Mouse (Mus musculus) liver, embryonic 13.5 days (tissue): ENCODE measurements around the gene Ctrb1. TPM values are rescaled to one million over a fixed set of nuclear protein-coding genes. Genes with fewer than 3 reads are reported as not detected.

ENCODE experiments used
- ATAC-seq: fragments of 200-750 bp; cut with Nextera tagmentation; 2 replicates; pipeline ENCODE4 v1.8.0; 2017; ENCODE audit warnings: low read depth, mild to moderate bottlenecking, moderate number of reproducible peaks, moderate library complexity
- DNase-seq: peaks from one replicate; pipeline ENCODE4 v3.0.0; 2022
- H3K27ac ChIP-seq: fragments of 300-500 bp; sonication (generic); 2 replicates; pipeline ENCODE4 v1.5.1; 2015; ENCODE audit warnings: moderate library complexity, mild to moderate bottlenecking, inconsistent platforms
- H3K27me3 ChIP-seq: fragments of 300-500 bp; sonication (generic); 2 replicates; pipeline ENCODE4 v1.6.1; 2015; ENCODE audit warnings: mild to moderate bottlenecking, inconsistent platforms
- H3K36me3 ChIP-seq: fragments of 300-500 bp; sonication (generic); 2 replicates; pipeline ENCODE4 v1.6.1; 2015; ENCODE audit warnings: mild to moderate bottlenecking, inconsistent platforms
- H3K4me1 ChIP-seq: fragments of 300-500 bp; sonication (generic); replicated peaks from 2 replicates; pipeline ENCODE4 v1.6.1; 2015; ENCODE audit warnings: inconsistent platforms
- H3K4me2 ChIP-seq: fragments of 300-500 bp; sonication (generic); 2 replicates; pipeline ENCODE4 v1.6.1; 2015; ENCODE audit warnings: inconsistent platforms, mild to moderate bottlenecking, moderate library complexity
- H3K4me3 ChIP-seq: fragments of 300-500 bp; sonication (generic); replicated peaks from 2 replicates; pipeline ENCODE4 v1.5.1; 2015; ENCODE audit warnings: mild to moderate bottlenecking, inconsistent platforms
- H3K9ac ChIP-seq: fragments of 300-500 bp; sonication (generic); 2 replicates; pipeline ENCODE4 v1.6.1; 2015; ENCODE audit warnings: mild to moderate bottlenecking, inconsistent platforms
- H3K9me3 ChIP-seq: fragments of 300-500 bp; sonication (generic); replicated peaks from 2 replicates; pipeline ENCODE4 v1.6.1; 2016; ENCODE audit warnings: inconsistent platforms
- WGBS: fragments of 180-500 bp; shearing (Covaris S2); methylation state at CpG from one replicate; pipeline ENCODE4 v1.1.7; 2015; ENCODE audit not compliant: insufficient replicate concordance; 5-methylcytosine and 5-hydroxymethylcytosine counted together
- polyA plus RNA-seq: library from polyadenylated mRNA; unstranded; fragments of >200 nt; fragmentation: Nextera tagmentation; extraction: Ambion mirVana; gene quantifications from 2 replicates; pipeline ENCODE4 v1.2.1, GENCODE M21; 2015

Ctrb1 gene
- polyA plus RNA-seq, 1 experiment from 2014 or later: 1.5 TPM

- peaks cover 92% of the 10 kb centered on the region for H3K27me3 ChIP-seq
- H3K36me3 ChIP-seq: no peaks in the 10 kb centered on the region
- H3K9me3 ChIP-seq: no peaks in the 10 kb centered on the region
- peaks cover 92% of the 10 kb centered on the region for H3K4me1 ChIP-seq
- no peak for DNase-seq
- ATAC-seq: peak; percentile 7; the same call in 1 of the 2 replicates
- 2% methylated on average over 39 of the region's 39 CpGs for WGBS
- H3K4me3 ChIP-seq: peak overlapping the region; percentile 67
- no peak overlapping the region for H3K27ac ChIP-seq
- H3K9ac ChIP-seq: peak overlapping the region; percentile 74
- H3K4me2 ChIP-seq: peak overlapping the region; percentile 88
Observed at GRCm38 (mm10) chr8:111731231-111731977, 40.6 kb upstream of the Ctrb1 start.

- no peak overlapping the region for H3K4me3 ChIP-seq
- ATAC-seq (no peak), DNase-seq (no peak)
- H3K27ac ChIP-seq: no peak overlapping the region
- H3K4me1 ChIP-seq: peaks cover 79% of the 10 kb centered on the region
- H3K36me3 ChIP-seq: no peaks in the 10 kb centered on the region
- H3K9ac ChIP-seq: no peak overlapping the region
- H3K9me3 ChIP-seq: no peaks in the 10 kb centered on the region
- peaks cover 78% of the 10 kb centered on the region for H3K27me3 ChIP-seq
- peak overlapping the region; percentile 15; the same call in 1 of the 2 replicates for H3K4me2 ChIP-seq
- WGBS: 50% methylated on average over 7 of the region's 7 CpGs
Observed at GRCm38 (mm10) chr8:111729233-111730170, 38.7 kb upstream of the Ctrb1 start.

GRCm38 (mm10) chr8:111728481-111728880, 37.7 kb upstream of the Ctrb1 start:
- ATAC-seq (no peak), DNase-seq (no peak)
- H3K9me3 ChIP-seq: no peaks in the 10 kb centered on the region
- H3K27ac ChIP-seq: no peak overlapping the region
- no peak overlapping the region for H3K4me2 ChIP-seq
- no peak overlapping the region for H3K4me3 ChIP-seq
- H3K36me3 ChIP-seq: no peaks in the 10 kb centered on the region
- H3K4me1 ChIP-seq: peaks cover 71% of the 10 kb centered on the region
- H3K27me3 ChIP-seq: peaks cover 72% of the 10 kb centered on the region
- 65% methylated on average over 5 of the region's 5 CpGs for WGBS
- no peak overlapping the region for H3K9ac ChIP-seq

GRCm38 (mm10) chr8:111727553-111727952, 36.7 kb upstream of the Ctrb1 start:
- Histone ChIP-seq H3K36me3 (no peaks in the 10 kb centered on the region), H3K9me3 (no peaks in the 10 kb centered on the region), H3K27ac (no peak overlapping the region; the same call in 1 of the 2 replicates), H3K4me1 (peaks cover 62% of the 10 kb centered on the region), H3K27me3 (peaks cover 63% of the 10 kb centered on the region), H3K4me2 (no peak overlapping the region), H3K4me3 (no peak overlapping the region), H3K9ac (no peak overlapping the region)
- 54% methylated on average over 4 of the region's 4 CpGs for WGBS
- ATAC-seq: no peak
- DNase-seq: no peak

- DNase-seq (no peak), ATAC-seq (peak; percentile 39)
- Histone ChIP-seq H3K4me2 (no peak overlapping the region), H3K27ac (0 out of 2 replicates have a peak overlapping the region, but pooled peaks have one; percentile 13), H3K27me3 (peaks cover 50% of the 10 kb centered on the region), H3K36me3 (no peaks in the 10 kb centered on the region), H3K9me3 (no peaks in the 10 kb centered on the region), H3K9ac (no peak overlapping the region), H3K4me1 (peaks cover 52% of the 10 kb centered on the region), H3K4me3 (no peak overlapping the region)
- WGBS: 48% methylated on average over 7 of the region's 7 CpGs
Observed at GRCm38 (mm10) chr8:111726102-111726900, 35.5 kb upstream of the Ctrb1 start.

- H3K27me3 ChIP-seq: peaks cover 40% of the 10 kb centered on the region
- no peak overlapping the region for H3K4me3 ChIP-seq
- H3K9ac ChIP-seq: no peak overlapping the region
- H3K4me1 ChIP-seq: peaks cover 42% of the 10 kb centered on the region
- H3K27ac ChIP-seq: no peak overlapping the region
- DNase-seq (no peak), ATAC-seq (no peak)
- peaks cover 5% of the 10 kb centered on the region for H3K36me3 ChIP-seq
- no peaks in the 10 kb centered on the region for H3K9me3 ChIP-seq
- 73% methylated on average over 6 of the region's 6 CpGs for WGBS
- no peak overlapping the region for H3K4me2 ChIP-seq
Observed at GRCm38 (mm10) chr8:111725341-111725740, 34.5 kb upstream of the Ctrb1 start.

- Histone ChIP-seq H3K9me3 (no peaks in the 10 kb centered on the region), H3K9ac (no peak overlapping the region), H3K27ac (no peak overlapping the region), H3K4me1 (peaks cover 21% of the 10 kb centered on the region), H3K4me2 (no peak overlapping the region), H3K36me3 (peaks cover 16% of the 10 kb centered on the region), H3K27me3 (peaks cover 8% of the 10 kb centered on the region; the same call in 1 of the 2 replicates), H3K4me3 (no peak overlapping the region)
- no peak for ATAC-seq
- no peak for DNase-seq
- WGBS: 42% methylated on average over 4 of the region's 4 CpGs
Observed at GRCm38 (mm10) chr8:111720115-111720544, 29.3 kb upstream of the Ctrb1 start.

- Histone ChIP-seq H3K4me1 (peaks cover 21% of the 10 kb centered on the region), H3K36me3 (peaks cover 25% of the 10 kb centered on the region), H3K4me3 (no peak overlapping the region), H3K27me3 (0 out of 2 replicates have a peak, but pooled peaks cover under 1% of the 10 kb centered on the region), H3K9me3 (no peaks in the 10 kb centered on the region), H3K4me2 (no peak overlapping the region), H3K9ac (no peak overlapping the region), H3K27ac (no peak overlapping the region)
- 52% methylated on average over 5 of the region's 5 CpGs for WGBS
- DNase-seq: no peak
- no peak for ATAC-seq
Observed at GRCm38 (mm10) chr8:111718937-111719336, 28.1 kb upstream of the Ctrb1 start.

- DNase-seq (peak; percentile 30), ATAC-seq (peak; percentile 37; the same call in 1 of the 2 replicates)
- Histone ChIP-seq H3K9me3 (no peaks in the 10 kb centered on the region), H3K9ac (0 out of 2 replicates have a peak overlapping the region, but pooled peaks have one; percentile 22), H3K4me1 (peaks cover 21% of the 10 kb centered on the region), H3K27me3 (0 out of 2 replicates have a peak, but pooled peaks cover 2% of the 10 kb centered on the region), H3K27ac (peak overlapping the region; percentile 34; the same call in 1 of the 2 replicates), H3K36me3 (peaks cover 32% of the 10 kb centered on the region), H3K4me3 (no peak overlapping the region), H3K4me2 (peak overlapping the region; percentile 13)
- 40% methylated on average over 6 of the region's 6 CpGs for WGBS
Observed at GRCm38 (mm10) chr8:111717866-111718265, 27.1 kb upstream of the Ctrb1 start.

- 0 out of 2 replicates have a peak, but pooled peaks cover 2% of the 10 kb centered on the region for H3K27me3 ChIP-seq
- ATAC-seq (no peak), DNase-seq (no peak)
- H3K36me3 ChIP-seq: peaks cover 32% of the 10 kb centered on the region
- H3K9me3 ChIP-seq: no peaks in the 10 kb centered on the region
- no peak overlapping the region for H3K4me3 ChIP-seq
- 63% methylated on average over 4 of the region's 4 CpGs for WGBS
- peak overlapping the region; percentile 13; the same call in 1 of the 2 replicates for H3K4me2 ChIP-seq
- H3K27ac ChIP-seq: peak overlapping the region; percentile 66
- H3K4me1 ChIP-seq: peaks cover 21% of the 10 kb centered on the region
- 0 out of 2 replicates have a peak overlapping the region, but pooled peaks have one; percentile 22 for H3K9ac ChIP-seq
Observed at GRCm38 (mm10) chr8:111717488-111717792, 26.6 kb upstream of the Ctrb1 start.
